Mouse (Mus musculus) brain, embryonic 14.5 days (tissue): ENCODE measurements around the gene Eif2ak4.

ENCODE experiments used
- CTCF ChIP-seq: fragments of 200-500 bp; IDR thresholded peaks from 2 replicates; pipeline ENCODE4 v1.5.1; 2012; ENCODE audit warnings: inconsistent platforms, mild to moderate bottlenecking, moderate library complexity, borderline replicate concordance; ENCODE audit not compliant: insufficient read depth, insufficient read length; ENCODE audit errors: extremely low read depth
- POLR2A ChIP-seq: fragments of 200-500 bp; IDR thresholded peaks from 2 replicates; pipeline ENCODE4 v1.6.1; 2012; ENCODE audit warnings: mild to moderate bottlenecking, inconsistent platforms, borderline replicate concordance; ENCODE audit not compliant: poor library complexity, insufficient read depth, insufficient read length, severe bottlenecking; ENCODE audit errors: extremely low read depth

GRCm38 (mm10) chr2:118490241-118491091 lies 102.0 kb downstream of the Eif2ak4 start:
- TF ChIP-seq POLR2A, result no peak
- no peak for TF ChIP-seq CTCF
